Mouse (Mus musculus) heart, embryonic 10.5 days (tissue): Measurements from ENCODE around the gene Zbtb12. TPM values are rescaled to one million over a fixed set of nuclear protein-coding genes. Genes with fewer than 3 reads are reported as not detected.

Experiments used
- DNase-seq: peaks from one replicate; pipeline ENCODE4 v3.0.0-alpha.2; 2017; ENCODE audit warnings: low spot score
- H3K27ac ChIP-seq: fragments of 300-500 bp; sonication (generic); 2 replicates; pipeline ENCODE4 v1.5.1; 2016; ENCODE audit warnings: mild to moderate bottlenecking
- H3K27me3 ChIP-seq: fragments of 300-500 bp; sonication (generic); 2 replicates; pipeline ENCODE4 v1.6.1; 2016; ENCODE audit warnings: mild to moderate bottlenecking; ENCODE audit not compliant: poor library complexity, insufficient read depth, severe bottlenecking
- H3K36me3 ChIP-seq: fragments of 300-500 bp; sonication (generic); 2 replicates; pipeline ENCODE4 v1.6.1; 2016; ENCODE audit warnings: mild to moderate bottlenecking, moderate library complexity
- H3K4me1 ChIP-seq: fragments of 300-500 bp; sonication (generic); 2 replicates; pipeline ENCODE4 v1.6.1; 2016; ENCODE audit warnings: mild to moderate bottlenecking
- H3K4me3 ChIP-seq: fragments of 300-500 bp; sonication (generic); 2 replicates; pipeline ENCODE4 v1.5.1; 2016; ENCODE audit warnings: mild to moderate bottlenecking, moderate library complexity
- H3K9me3 ChIP-seq: fragments of 300-500 bp; sonication (generic); 2 replicates; pipeline ENCODE4 v1.6.1; 2016; ENCODE audit warnings: mild to moderate bottlenecking, moderate library complexity
- WGBS: fragments of 180-500 bp; shearing (Covaris S2); methylation state at CpG from one replicate; pipeline ENCODE4 v1.1.7; 2016; 5-methylcytosine and 5-hydroxymethylcytosine counted together
- polyA plus RNA-seq: library from polyadenylated mRNA; unstranded; fragments of >200 nt; fragmentation: Nextera tagmentation; extraction: Ambion mirVana; gene quantifications from 2 replicates; pipeline ENCODE4 v1.2.1, GENCODE M21; 2016

Zbtb12 gene
- polyA plus RNA-seq, 1 experiment from 2014 or later: 4.1 TPM

DNA sequence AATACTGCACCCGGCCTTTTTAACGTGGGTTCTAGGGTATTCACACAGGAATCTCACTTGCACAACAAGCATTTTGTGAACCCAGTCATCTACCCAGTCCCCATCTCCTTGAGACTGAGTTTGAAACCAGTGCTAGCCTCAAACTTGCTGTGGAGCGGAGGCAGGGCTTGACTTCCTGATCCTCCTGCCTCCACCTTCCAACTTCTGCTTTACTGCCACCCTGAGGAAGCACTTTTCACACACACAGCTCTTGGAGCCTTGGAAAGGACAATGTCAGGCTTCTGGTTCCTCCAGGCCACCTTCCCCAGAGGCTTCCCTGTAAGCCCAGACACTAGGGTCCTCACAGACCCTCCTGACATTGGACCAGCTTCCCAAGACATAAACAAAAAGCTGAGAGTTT lies 4.0 kb downstream of the Zbtb12 start:
- Histone ChIP-seq H3K9me3 (no peaks in the 10 kb centered on the region), H3K4me1 (peaks cover 25% of the 10 kb centered on the region), H3K4me3 (no peak overlapping the region), H3K36me3 (no peaks in the 10 kb centered on the region), H3K27ac (no peak overlapping the region), H3K27me3 (peaks cover 16% of the 10 kb centered on the region; the same call in 1 of the 2 replicates)
- WGBS: 67% methylated on average over 3 of the region's 3 CpGs
- no peak for DNase-seq

DNA sequence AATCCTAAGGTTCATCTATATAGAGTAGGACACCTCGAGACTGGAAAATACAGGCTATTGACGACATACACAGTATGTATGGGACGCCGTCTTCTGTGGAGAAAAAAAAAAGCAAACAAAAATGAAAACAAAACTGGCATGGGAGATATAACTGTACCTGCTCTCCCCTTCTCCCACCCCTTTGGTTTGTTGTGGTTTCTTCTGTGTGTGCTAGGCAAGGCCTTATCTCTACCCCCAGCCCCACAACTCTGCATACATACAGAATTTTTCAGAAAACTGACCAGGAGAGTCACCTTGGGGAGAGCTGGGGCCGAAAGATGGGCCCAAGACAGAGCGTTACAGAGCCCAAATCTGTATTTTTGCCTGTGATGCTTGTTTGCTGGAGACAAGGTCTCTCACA lies 5.4 kb downstream of the Zbtb12 start:
- peaks cover 16% of the 10 kb centered on the region; the same call in 1 of the 2 replicates for H3K27me3 ChIP-seq
- DNase-seq: no peak
- WGBS: 84% methylated on average over 6 of the region's 6 CpGs

DNA sequence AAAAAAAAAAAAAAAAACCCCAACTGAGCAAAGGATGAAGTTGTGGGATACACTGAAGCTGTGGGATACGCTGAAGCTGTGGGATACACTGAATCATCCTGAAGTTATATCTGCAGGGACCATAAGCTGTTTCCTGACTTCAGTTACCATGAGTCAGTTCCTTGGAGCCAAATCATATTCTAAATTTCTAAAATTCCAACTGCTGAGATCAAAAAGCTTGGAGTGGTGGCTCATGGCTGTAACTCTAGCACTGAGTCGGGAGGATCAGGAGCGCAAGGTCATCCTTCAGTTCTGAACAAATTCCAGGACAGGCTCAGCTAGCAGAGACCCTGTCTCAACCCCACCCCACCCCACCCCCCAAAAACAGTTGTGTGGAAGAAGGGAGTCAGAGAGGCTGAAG lies 6.3 kb downstream of the Zbtb12 start:
- Histone ChIP-seq H3K9me3 (no peaks in the 10 kb centered on the region), H3K4me1 (peaks cover 18% of the 10 kb centered on the region), H3K4me3 (no peak overlapping the region), H3K27me3 (peaks cover 16% of the 10 kb centered on the region; the same call in 1 of the 2 replicates), H3K27ac (no peak overlapping the region), H3K36me3 (no peaks in the 10 kb centered on the region)
- 68% methylated on average over 3 of the region's 3 CpGs for WGBS
- no peak for DNase-seq

More for the DNA sequence above, 5.4 kb downstream of the Zbtb12 start:
- H3K4me1 ChIP-seq: peaks cover 19% of the 10 kb centered on the region
- no peak overlapping the region for H3K4me3 ChIP-seq
- no peaks in the 10 kb centered on the region for H3K9me3 ChIP-seq
- no peak overlapping the region for H3K27ac ChIP-seq
- no peaks in the 10 kb centered on the region for H3K36me3 ChIP-seq

DNA sequence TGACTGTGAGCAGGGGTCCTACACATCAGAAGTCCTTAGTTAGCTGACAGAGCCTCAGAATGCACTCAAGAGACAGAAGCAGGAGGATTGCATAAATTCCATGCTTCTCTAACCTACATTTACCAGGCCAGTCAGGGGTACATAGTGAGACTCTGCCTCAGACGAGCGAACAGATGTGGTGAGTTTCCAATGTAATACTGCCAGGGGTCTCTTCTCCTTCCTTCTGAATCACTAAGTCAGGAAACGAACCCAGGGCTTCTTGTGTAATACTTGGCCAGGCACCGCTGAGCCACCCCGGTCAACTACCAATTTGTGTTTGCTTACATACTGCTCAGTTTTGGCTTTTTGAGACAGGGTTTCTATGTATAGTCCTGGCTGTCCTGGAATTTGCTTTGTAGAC lies 8.7 kb downstream of the Zbtb12 start:
- Histone ChIP-seq H3K27ac (no peak overlapping the region), H3K9me3 (no peaks in the 10 kb centered on the region), H3K4me1 (peaks cover 10% of the 10 kb centered on the region; the same call in 1 of the 2 replicates), H3K4me3 (no peak overlapping the region), H3K27me3 (0 out of 2 replicates have a peak, but pooled peaks cover 2% of the 10 kb centered on the region), H3K36me3 (no peaks in the 10 kb centered on the region)
- DNase-seq: no peak
- WGBS: 79% methylated on average over 5 of the region's 5 CpGs

DNA sequence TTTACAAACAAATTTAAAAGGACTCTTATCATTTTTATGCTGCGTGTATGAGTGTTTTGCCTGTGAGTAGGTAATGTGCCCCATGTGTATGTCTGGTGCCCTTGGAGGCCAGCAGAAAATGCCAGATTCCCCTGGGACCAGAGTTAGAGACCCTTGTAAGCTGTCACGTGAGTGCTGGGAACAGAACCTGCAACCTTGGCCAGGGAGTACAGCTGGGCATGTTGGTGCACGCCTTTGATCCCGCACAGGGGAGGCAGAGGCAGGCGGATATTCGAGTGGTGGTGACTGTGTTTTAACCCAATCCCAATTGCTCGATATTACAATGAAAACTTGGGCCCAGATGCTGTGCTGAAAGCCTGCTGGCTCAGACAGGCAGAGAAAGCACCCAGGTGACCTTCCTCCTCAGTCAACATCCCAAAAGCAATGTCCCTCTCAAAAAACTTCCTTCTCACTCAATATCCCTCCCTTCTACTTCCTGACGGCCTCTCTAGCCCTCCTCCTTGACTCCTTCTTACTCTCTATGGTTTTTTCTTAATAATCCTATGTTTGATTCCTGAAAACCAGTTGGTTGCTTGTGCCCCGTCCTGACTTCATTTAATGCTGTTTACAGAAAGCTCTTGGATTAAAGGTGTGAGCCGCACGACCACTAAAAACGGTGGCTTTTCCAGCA lies 10.9 kb downstream of the Zbtb12 start:
- Histone ChIP-seq H3K4me3 (no peak overlapping the region), H3K27ac (no peak overlapping the region), H3K4me1 (peaks cover 15% of the 10 kb centered on the region), H3K36me3 (no peaks in the 10 kb centered on the region), H3K27me3 (no peaks in the 10 kb centered on the region), H3K9me3 (no peaks in the 10 kb centered on the region)
- 82% methylated on average over 12 of the region's 12 CpGs for WGBS
- no peak for DNase-seq

DNA sequence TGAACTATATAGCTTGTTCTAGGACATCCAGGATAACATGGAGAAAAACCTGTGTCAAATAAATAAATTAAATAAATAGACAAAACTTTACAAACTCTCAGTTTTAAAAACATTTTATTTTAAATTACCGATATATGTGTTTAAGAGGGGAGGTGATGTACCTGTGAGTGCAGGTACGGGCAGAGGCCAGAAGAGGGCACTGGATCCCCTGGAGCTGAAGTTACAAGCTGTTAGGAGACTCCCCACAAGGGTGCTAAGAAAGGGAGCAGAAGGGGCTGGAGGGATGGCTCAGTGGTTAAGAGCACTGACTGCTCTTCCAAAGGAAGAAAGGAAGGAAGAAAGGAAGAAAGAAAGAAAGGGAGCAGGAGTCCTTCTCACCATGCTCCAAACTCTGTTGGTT lies 12.1 kb downstream of the Zbtb12 start:
- H3K27me3 ChIP-seq: no peaks in the 10 kb centered on the region
- WGBS: 88% methylated on average over 2 of the region's 2 CpGs
- no peak overlapping the region for H3K27ac ChIP-seq
- DNase-seq: no peak
- no peak overlapping the region for H3K4me3 ChIP-seq
- H3K36me3 ChIP-seq: peaks cover 10% of the 10 kb centered on the region
- H3K9me3 ChIP-seq: no peaks in the 10 kb centered on the region
- peaks cover 26% of the 10 kb centered on the region for H3K4me1 ChIP-seq

DNA sequence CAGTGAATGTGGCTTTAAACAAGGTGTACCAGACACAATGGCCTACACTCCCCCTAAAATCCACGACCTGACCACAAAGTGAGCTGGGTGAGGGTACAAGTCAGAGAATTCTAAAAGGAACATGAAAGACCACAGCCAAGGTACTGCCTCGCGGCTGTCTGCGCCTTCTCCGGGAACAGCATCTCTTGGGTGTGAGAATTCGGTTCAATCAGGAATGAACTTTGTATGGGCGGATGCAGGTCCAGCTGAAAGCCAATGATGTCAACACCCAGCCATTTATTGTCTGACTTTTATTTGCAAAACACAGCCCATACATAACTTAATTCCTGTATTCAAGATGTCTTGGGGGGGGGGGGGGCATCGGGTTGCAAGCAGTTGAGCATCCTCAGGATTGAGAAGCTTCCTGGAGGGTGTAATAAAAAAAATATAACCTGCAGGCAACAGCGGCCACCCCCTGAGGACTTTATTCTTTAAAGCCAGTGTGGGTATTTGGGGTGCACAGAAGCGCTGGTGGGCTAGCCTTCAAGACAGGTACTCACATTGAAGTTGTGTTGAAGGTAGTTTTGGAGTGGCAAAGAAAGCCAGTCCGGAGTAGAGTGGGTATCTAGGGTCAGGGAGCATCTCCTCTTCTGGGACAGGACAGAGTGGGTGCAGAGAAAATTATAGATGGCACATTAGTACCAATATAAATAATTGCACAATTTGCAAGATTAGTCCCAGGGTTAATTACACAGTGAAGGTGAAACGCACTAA lies 14.0 kb downstream of the Zbtb12 start:
- no peak for DNase-seq
- 72% methylated on average over 12 of the region's 12 CpGs for WGBS
- Histone ChIP-seq H3K9me3 (no peaks in the 10 kb centered on the region), H3K27me3 (no peaks in the 10 kb centered on the region), H3K36me3 (peaks cover 12% of the 10 kb centered on the region), H3K27ac (peak overlapping the region; percentile 99), H3K4me3 (peak overlapping the region; percentile 96), H3K4me1 (peaks cover 40% of the 10 kb centered on the region)

DNA sequence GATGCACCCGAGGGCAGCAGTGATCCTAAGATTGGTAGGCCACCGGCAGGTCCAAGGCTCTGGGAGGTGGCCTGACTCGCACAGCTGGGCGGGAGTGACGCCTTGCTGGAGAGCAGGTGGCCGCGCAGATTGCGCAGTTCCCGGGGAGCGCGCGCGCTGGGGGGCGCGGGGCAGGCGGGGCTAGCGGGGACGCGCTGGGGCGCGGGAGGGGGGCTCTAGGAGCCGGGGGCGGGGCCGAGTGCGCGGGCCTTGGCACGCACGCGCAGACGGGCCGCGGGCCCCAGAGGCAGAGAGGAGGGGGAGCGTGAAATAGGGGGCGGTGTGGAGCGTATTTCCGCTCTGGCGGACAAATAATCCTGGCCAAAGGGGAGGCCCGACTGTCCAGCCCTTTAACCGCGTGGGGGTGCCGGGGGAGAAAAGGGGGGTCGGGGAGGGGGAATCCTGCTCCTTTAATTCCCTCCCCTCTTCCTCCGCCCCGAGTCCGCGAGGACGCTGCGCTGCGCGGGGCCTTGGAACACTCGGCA lies 14.9 kb downstream of the Zbtb12 start:
- WGBS: under 1% methylated on average over 43 of the region's 51 CpGs
- peak; percentile 97 for DNase-seq
- H3K27me3 ChIP-seq: no peaks in the 10 kb centered on the region

DNA sequence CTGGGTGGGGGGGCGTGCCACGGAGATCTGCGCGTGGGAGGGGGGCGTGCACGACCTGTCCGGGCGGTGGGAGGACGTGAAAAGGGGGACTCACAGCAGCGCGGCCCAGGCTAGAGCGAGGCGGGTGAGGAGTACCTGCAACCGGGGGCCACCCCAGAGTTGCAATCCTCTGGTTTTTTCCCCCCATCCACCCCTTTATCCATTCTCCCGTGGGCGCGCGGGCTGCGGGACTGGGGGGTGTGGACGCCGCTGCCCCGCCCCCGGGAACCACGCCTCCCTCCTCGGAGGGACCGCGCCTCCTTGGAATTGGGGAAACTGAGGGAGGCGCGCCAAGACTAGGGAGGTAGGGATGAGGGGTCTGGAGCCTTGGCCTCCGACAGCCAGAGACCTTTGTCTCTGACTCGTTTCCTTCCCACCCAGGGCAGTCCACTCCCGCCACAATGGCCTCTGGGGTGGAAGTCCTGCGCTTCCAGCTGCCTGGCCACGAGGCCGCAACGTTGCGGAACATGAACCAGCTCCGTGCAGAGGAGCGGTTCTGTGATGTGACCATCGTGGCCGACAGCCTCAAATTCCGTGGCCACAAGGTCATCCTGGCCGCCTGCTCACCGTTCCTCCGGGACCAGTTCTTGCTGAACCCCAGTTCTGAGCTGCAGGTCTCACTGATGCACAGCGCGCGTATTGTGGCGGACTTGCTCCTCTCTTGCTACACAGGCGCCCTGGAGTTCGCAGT lies 15.7 kb downstream of the Zbtb12 start:
- Histone ChIP-seq H3K9me3 (no peaks in the 10 kb centered on the region), H3K27me3 (no peaks in the 10 kb centered on the region), H3K4me1 (peaks cover 46% of the 10 kb centered on the region), H3K4me3 (peak overlapping the region; percentile 96), H3K27ac (peak overlapping the region; percentile 99), H3K36me3 (peaks cover 12% of the 10 kb centered on the region)
- 10% methylated on average over 50 of the region's 51 CpGs for WGBS
- peak; percentile 80 for DNase-seq

More for the DNA sequence above, 14.9 kb downstream of the Zbtb12 start:
- Histone ChIP-seq H3K9me3 (no peaks in the 10 kb centered on the region), H3K36me3 (peaks cover 12% of the 10 kb centered on the region), H3K4me3 (peak overlapping the region; percentile 96), H3K4me1 (peaks cover 40% of the 10 kb centered on the region), H3K27ac (peak overlapping the region; percentile 99)

DNA sequence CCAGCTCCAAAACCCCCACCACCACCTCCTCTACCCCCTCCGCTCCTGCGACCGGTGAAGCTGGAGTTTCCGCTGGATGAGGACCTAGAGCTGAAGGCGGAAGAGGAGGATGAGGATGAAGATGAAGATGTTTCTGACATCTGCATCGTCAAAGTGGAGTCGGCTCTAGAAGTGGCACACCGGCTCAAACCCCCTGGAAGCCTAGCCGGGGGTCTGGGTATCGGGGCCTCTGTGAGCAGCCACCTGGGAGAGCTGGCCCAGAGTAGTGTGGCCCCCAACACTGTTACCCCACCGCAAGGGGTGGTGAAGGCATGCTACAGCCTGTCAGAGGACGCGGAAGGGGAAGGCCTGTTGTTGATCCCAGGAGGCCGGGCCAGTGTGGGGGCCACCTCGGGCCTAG lies 16.4 kb downstream of the Zbtb12 start:
- Histone ChIP-seq H3K27me3 (no peaks in the 10 kb centered on the region), H3K9me3 (no peaks in the 10 kb centered on the region), H3K4me1 (peaks cover 46% of the 10 kb centered on the region), H3K36me3 (peaks cover 12% of the 10 kb centered on the region), H3K4me3 (peak overlapping the region; percentile 96), H3K27ac (peak overlapping the region; percentile 99)
- WGBS: 97% methylated on average over 15 of the region's 15 CpGs
- no peak for DNase-seq

DNA sequence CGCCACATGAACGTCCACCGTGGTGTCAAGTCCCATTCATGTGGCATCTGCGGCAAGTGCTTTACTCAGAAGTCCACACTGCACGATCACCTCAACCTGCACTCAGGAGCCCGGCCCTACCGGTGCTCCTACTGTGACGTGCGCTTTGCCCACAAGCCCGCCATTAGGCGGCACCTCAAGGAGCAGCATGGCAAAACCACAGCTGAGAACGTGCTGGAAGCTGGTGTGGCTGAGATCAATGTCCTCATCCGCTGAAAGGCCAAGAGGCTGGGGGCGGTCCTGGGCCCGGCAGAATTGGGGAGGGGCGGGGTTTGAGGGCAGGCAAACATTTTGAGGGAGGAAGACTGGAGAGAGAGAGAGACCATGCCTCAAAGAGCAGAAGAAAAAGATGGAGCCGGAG lies 17.1 kb downstream of the Zbtb12 start:
- peak overlapping the region; percentile 96 for H3K4me3 ChIP-seq
- no peaks in the 10 kb centered on the region for H3K27me3 ChIP-seq
- H3K27ac ChIP-seq: peak overlapping the region; percentile 13; the same call in 1 of the 2 replicates
- H3K4me1 ChIP-seq: peaks cover 46% of the 10 kb centered on the region
- peaks cover 14% of the 10 kb centered on the region for H3K36me3 ChIP-seq
- no peak for DNase-seq
- WGBS: 85% methylated on average over 17 of the region's 17 CpGs
- no peaks in the 10 kb centered on the region for H3K9me3 ChIP-seq

DNA sequence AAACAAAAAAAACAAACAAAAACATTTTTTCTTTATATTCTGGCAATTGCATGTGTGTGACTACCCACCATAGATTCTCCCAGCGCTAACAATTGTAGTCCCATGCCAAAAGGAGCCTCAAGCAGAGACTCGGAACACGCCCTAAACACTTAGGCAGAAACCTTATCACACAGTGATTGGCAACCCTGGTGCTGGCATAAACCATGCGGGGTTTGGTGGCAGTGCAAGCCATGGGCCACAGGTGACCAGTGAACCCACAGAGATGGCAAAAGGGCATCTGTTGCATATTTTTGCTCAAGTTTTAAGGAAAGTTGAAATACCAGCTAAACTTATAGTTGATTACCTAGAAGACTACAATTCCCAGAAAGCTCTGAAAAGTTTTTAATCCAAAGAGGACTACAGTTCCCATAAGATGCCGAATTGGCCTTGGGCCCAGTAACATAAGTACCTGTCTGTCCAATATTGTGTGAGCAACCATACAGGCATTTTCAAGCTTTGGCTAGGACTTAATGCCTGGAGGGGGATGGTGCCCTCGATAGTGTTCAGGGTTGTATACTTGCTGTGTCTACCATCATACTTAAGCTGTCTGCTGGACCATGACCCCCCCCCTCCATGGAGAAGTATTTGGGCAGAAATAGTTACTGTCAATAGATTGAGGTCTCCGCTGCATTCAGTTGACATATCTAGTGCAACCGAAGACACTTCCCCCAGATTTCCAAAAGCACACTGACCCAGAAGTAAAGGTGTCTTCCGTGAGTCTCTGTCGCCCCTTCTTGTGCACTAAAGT lies 18.3 kb downstream of the Zbtb12 start:
- H3K4me1 ChIP-seq: peaks cover 46% of the 10 kb centered on the region
- peak overlapping the region; percentile 99 for H3K27ac ChIP-seq
- H3K36me3 ChIP-seq: peaks cover 24% of the 10 kb centered on the region
- 14% methylated on average over 10 of the region's 10 CpGs for WGBS
- no peaks in the 10 kb centered on the region for H3K27me3 ChIP-seq
- H3K4me3 ChIP-seq: peak overlapping the region; percentile 99
- no peaks in the 10 kb centered on the region for H3K9me3 ChIP-seq
- no peak for DNase-seq
